Mouse (Mus musculus) right cerebral cortex, postnatal 10 days (tissue): ENCODE results near the gene Adgrg3.

ENCODE experiments used
- DNase-seq, 2 experiments: peaks; one replicate each; pipeline ENCODE4 v3.0.0; 2021; ENCODE audit warnings: low spot score in 2 of 2

Gene Adgrg3

GRCm38 (mm10) chr8:95080381-95081341, 63.2 kb downstream of the Adgrg3 start, which contains the start of gene Katnb1:
TSS of gene Katnb1 (plus strand) at chr8:95081186.
- peak; percentile 99 to 100 for DNase-seq

GRCm38 (mm10) chr8:95081650-95082049, 64.2 kb downstream of the Adgrg3 start:
- DNase-seq: no peak

GRCm38 (mm10) chr8:95084261-95084660, 66.8 kb downstream of the Adgrg3 start:
- DNase-seq: no peak

GRCm38 (mm10) chr8:95084744-95085431, 67.4 kb downstream of the Adgrg3 start:
- DNase-seq: no peak

GRCm38 (mm10) chr8:95085432-95086141, 68.1 kb downstream of the Adgrg3 start:
- no peak for DNase-seq

GRCm38 (mm10) chr8:95093574-95093973, 76.1 kb downstream of the Adgrg3 start:
- no peak for DNase-seq
